Mouse (Mus musculus) T-helper 1 cell (primary cell): ENCODE measurements at regions not wholly inside any gene's neighbourhood (a gene's known extent, or its start where the extent isn't known, plus 50 kb on each side); places are given as distances from the start of the nearest gene placed in this dataset.

ENCODE experiments used
- in situ Hi-C: fragments of 300-600 bp; cut with MboI, MseI; formaldehyde crosslinking; loops from one replicate; pipeline ENCODE4 v1.15.1; 2025; ENCODE audit warnings: high pct_unique_total_duplicates

DNA sequence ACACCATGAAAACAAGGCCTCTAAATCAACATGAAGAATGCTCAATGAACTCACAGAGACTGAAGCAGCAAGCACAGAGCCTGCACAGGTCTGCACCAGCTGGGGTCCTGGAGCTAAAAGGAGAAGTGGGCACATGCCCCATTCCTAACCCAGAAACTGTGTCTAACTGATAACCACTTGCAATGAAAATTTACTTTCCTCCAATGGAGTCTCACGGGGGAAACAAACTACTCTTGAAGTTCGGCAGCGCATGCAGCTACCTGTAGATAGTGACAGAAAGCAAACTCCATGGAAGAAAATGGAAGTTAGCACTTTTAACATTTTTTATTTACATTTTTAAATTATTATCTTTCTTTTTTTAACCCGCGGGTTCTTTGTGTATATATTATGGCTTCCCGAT, 76.8 kb upstream of the Akap6 start:
- in situ Hi-C loops, result no loop called here

DNA sequence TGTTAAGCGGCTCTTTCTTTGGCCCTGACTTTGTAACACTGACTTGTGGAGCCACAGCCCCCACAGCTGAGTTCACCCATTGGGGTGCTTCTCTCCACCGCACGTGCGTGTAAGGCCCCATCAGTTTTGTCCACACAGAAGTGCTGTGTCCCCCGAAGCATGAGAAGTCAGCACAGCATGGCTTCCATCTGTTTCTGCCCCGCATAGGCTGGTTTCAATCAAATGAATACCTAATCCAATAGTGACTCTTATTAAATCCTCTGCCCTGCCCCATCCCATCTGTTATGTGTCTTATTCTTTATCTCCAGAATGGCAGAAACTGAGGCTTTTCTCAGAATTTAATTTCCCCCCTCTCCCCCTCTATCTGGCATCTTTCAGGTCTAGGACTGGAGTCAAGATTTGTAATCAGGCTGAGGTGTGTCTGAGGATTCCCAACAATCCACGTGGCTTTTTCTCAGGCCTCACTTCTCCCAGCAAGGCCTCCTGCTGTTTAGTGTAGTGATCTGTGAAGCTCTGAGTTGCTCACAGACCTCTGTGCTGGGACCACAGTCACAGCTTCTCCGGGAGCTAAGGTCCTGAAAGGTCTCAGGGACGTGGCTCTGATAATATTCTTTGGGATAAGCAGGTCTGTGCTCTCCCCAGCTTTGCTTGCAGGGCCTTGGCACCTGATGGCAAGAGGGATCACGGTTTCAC, 75.6 kb upstream of the Akap6 start:
- in situ Hi-C loops, result no loop called here

DNA sequence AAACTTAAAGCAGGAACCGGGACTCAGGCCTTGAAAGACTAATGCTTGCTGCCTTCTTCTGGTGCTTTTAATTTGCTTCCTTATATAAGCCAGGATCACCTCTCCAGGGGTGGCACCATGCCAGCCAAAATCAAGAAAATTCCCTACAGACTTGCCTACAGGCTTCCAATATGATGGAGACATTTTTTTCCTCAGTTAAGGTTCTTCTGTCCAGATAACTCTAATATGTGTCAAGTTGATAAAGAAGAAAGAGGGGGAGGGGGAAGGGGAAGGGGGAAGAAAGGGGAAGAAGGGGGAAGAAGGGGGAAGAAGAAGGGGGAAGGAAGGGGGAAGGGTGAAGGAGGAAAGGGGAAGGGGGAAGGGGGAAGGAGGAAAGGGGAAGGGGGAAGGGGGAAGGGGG, 74.3 kb upstream of the Akap6 start:
- in situ Hi-C loops, result no loop called here

DNA sequence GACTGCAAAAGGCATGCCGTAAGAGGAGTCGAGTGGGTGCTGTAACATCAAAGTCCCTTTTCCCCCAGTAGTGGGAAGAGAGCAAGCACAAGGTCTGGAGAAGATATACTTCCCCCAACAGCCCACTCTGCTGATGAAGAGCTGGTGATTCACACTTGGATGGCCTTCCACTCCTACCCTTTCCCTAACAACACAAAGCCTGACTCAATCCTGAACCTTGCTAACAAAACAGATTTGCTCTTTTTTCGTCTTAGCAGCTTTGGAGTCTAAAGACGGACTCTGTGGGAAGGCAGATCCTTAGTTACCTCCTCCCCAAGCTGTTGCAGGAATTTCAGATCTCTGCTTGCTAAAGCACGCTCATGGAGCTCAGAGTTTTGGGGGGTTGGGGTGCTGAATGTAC, 70.4 kb upstream of the Akap6 start:
- in situ Hi-C loops, result no loop called here

DNA sequence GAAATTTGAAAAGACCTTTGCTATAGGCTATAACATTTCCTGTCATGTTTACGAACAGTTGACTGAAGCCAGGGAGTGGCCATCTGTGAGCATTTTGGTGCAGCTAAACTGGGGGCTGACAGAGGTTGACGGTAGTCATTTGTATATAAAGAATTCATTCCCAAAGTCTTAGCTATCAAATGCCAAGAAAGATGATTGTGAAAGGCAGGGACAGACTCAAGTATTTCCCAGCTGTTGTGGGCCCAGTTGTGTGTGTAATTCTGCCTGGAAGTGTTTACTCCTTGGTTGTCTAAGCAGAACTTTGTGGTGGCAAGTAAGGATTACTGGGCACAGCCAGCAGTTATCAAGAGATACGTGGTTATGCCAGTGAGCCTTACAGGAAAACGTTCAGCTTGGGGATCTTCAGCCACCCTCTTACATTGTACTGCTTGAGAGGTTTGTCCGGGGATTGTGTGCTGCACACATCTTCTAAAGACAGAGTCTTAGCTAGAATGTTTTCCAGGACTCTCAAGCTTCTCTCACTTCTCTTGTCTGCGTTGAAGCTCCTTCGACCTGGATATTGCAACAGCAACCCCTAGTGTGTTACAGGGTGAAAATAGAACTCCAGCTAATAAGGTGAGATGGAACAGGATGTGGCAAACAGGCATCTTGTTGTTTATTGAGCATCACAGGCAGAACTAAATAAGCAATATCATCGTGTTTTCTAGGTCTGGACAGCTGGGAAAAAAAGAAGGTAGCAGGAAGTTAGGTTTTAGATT, 63.9 kb upstream of the Akap6 start:
- in situ Hi-C loops, result loop anchor here (5.0 to 10.0 kb wide), 2 partner anchors 140 to 613 kb away; no protein-coding TSS in a partner anchor

DNA sequence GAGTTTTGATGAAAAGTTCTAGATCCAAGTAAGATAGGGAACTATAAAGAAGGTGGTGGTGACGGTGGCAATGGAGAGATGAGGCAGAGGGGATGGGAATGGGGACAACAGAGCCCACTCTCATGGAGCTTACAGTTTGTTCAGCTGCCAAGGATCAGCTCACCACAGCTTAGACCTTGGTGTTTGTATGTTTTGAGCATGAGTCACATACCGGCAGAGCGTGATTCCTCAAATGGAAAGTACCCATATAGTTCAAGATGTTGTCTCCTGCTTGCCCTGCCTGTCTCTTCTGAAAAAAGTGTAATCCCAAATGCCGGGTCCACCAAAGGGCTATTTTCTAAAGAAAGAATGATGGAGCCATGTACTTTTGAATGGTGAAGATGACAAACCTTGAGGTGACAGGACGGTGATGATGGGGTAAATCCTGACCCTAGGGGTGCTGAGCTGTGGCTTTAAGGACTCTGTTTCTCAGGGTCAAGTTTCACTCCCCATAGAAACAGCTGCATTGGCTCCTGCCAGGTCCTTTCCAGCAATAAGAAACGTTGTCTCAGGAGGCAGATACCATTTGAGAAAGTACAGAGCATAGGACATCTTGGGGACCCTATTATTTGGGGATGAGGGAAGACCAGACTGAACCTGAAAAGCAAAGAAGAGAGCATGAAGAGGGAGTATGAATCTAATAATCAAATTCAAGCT, 62.8 kb upstream of the Akap6 start:
- in situ Hi-C loops, result loop anchor here (5.0 to 10.0 kb wide), 2 partner anchors 142 to 614 kb away; no protein-coding TSS in a partner anchor

DNA sequence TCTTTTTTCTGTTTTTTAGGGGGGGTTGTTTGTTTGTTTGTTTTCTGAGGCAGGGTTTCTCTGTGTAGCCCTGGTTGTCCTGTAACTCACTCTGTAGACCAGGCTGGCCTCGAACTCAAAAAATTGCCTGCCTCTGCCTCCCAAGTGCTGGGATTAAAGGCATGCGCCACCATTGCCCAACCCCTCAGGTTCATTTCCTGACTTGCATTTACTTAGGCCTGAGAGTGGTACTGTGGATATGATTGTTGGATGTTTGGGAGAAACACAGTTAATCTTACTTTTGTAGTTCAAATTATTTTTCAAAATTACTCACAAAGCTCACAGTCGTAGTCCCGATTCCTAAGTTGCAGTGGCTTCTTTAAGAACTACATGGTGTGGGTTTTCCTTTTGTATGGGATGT, 62.3 kb upstream of the Akap6 start:
- in situ Hi-C loops, result loop anchor here (5.0 to 10.0 kb wide), 2 partner anchors 142 to 615 kb away; no protein-coding TSS in a partner anchor

DNA sequence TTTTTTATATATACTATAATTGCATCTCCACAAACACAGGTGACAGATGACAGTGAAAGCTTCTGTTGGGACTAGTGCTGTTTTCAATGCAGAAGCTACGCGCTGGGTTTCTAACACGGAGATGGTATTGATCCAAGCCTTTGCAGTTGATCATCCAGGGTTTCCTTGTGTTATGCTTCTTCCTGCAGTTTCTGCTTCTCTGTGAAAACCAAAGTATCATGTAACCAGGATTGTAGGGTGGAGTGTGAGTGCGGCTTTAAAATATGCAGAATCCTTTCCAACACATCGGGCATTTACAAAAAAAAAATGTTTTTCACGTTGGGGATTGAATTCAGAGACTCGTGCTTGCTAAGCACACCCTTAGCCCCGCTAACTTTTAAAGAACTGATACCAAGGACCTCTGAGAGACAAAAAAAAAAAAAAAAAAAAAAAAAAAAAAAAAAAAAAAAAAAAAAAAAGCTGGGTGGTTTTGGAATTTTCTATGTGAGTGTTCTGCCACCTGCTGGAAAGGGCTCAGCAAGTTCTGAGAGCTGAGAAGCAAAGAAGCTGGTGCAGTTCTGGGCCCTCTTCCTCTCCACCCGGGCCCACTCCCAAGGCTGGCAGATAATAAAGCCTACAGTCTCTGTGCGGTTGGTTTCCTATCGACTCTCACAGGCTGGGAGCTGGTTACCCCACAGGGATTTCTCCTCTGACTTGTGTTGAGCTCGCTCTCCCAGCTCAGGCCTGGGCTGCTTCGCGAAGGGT, 61.5 kb upstream of the Akap6 start:
- in situ Hi-C loops, result loop anchor here (5.0 to 10.0 kb wide), 2 partner anchors 143 to 615 kb away; no protein-coding TSS in a partner anchor

DNA sequence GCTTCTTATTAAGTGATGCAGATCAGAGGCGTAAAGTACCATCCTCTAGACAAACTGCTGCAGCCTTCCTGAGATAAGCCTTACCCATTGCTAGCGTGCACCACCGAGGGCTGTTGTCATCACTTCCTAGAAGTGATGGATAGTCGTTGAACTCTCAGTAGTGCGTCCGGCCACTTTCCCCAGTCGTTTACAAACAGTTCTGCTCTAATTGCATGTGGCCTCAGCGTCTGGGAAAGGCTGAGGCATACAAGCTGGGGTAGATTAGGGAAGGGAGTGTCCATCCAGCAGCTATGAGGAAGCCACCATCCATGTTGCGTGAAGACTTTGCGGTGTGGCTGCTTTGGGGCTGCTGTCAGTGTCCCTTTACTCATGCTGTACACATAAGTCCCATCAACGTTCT, 60.7 kb upstream of the Akap6 start:
- in situ Hi-C loops, result loop anchor here (5.0 to 10.0 kb wide), 2 partner anchors 144 to 616 kb away; no protein-coding TSS in a partner anchor

DNA sequence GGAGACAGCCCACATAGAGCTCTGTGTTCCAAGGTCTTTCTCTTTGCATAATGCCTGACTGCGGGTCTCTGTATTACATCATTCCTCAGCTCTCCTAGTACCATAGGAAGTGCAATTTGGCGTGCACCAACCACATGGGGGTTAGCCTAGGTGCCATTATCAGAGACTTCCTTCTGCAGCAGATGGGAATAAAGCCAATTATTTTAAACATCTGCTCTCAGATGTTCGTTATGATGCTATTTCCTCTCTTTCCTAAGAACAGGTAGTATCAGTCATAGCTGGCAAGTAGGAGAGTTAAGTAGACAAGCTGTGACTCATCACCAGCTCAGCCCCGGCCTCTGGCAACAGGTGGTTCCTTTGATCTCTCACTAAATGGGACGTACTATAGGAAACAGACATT, 55.1 kb upstream of the Akap6 start:
- in situ Hi-C loops, result no loop called here
